Mouse (Mus musculus): ENCODE measurements at regions not wholly inside any gene's neighbourhood (a gene's known extent, or its start where the extent isn't known, plus 50 kb on each side); places are given as distances from the start of the nearest gene placed in this dataset.

GRCm38 (mm10) chr2:166242786-166243521 is 87.5 kb upstream of the Sulf2 start:
- Histone ChIP-seq H3K36me3 (ENCODE audit: control insufficient read depth, insufficient read depth, low read length) (no peaks in the 10 kb centered on the region), H3K4me2 (ENCODE audit: low read length) (no peak overlapping the region), H3K9ac (ENCODE audit: low read depth, low read length) (no peak overlapping the region), H3K4me1 (ENCODE audit: control insufficient read depth, insufficient read depth, low read length) (no peaks in the 10 kb centered on the region), H3K27me3 (ENCODE audit: control insufficient read depth, insufficient read depth, low read depth, low read length) (no peaks in the 10 kb centered on the region), H3K4me3 (ENCODE audit: low read depth, low read length) (no peak overlapping the region), H3K9me3 (replicated peaks; ENCODE audit: control insufficient read depth, low read length, poor library complexity, severe bottlenecking) (no peaks in the 10 kb centered on the region), H3K27ac (ENCODE audit: low read length) (no peak overlapping the region)
- no peak for ATAC-seq
- 77% methylated on average over 14 of the region's 14 CpGs for WGBS

- Histone ChIP-seq H3K4me2 (ENCODE audit: low read length) (no peak overlapping the region), H3K36me3 (ENCODE audit: control insufficient read depth, insufficient read depth, low read length) (no peaks in the 10 kb centered on the region), H3K9me3 (replicated peaks; ENCODE audit: control insufficient read depth, low read length, poor library complexity, severe bottlenecking) (no peaks in the 10 kb centered on the region), H3K9ac (ENCODE audit: low read depth, low read length) (no peak overlapping the region), H3K27ac (ENCODE audit: low read length) (no peak overlapping the region), H3K27me3 (ENCODE audit: control insufficient read depth, insufficient read depth, low read depth, low read length) (no peaks in the 10 kb centered on the region), H3K4me1 (ENCODE audit: control insufficient read depth, insufficient read depth, low read length) (no peaks in the 10 kb centered on the region), H3K4me3 (ENCODE audit: low read depth, low read length) (no peak overlapping the region)
- ATAC-seq: no peak
- WGBS: 96% methylated on average over 3 of the region's 3 CpGs
Observed at GRCm38 (mm10) chr2:166241310-166241709, 85.8 kb upstream of the Sulf2 start.

GRCm38 (mm10) chr2:166240056-166240455 is 84.6 kb upstream of the Sulf2 start:
- H3K36me3 ChIP-seq (ENCODE audit: control insufficient read depth, insufficient read depth, low read length): no peaks in the 10 kb centered on the region
- WGBS: 93% methylated on average over 4 of the region's 4 CpGs
- no peak for ATAC-seq
- no peak overlapping the region for H3K4me3 ChIP-seq (ENCODE audit: low read depth, low read length)
- no peak overlapping the region for H3K4me2 ChIP-seq (ENCODE audit: low read length)
- H3K27ac ChIP-seq (ENCODE audit: low read length): no peak overlapping the region
- H3K27me3 ChIP-seq (ENCODE audit: control insufficient read depth, insufficient read depth, low read depth, low read length): no peaks in the 10 kb centered on the region
- H3K9ac ChIP-seq (ENCODE audit: low read depth, low read length): no peak overlapping the region
- no peaks in the 10 kb centered on the region for H3K4me1 ChIP-seq (ENCODE audit: control insufficient read depth, insufficient read depth, low read length)
- no peaks in the 10 kb centered on the region for H3K9me3 ChIP-seq (replicated peaks; ENCODE audit: control insufficient read depth, low read length, poor library complexity, severe bottlenecking)

GRCm38 (mm10) chr2:166237554-166238269 is 82.2 kb upstream of the Sulf2 start:
- WGBS: 55% methylated on average over 13 of the region's 13 CpGs
- Histone ChIP-seq H3K27ac (ENCODE audit: low read length) (no peak overlapping the region), H3K4me2 (ENCODE audit: low read length) (no peak overlapping the region), H3K4me1 (ENCODE audit: control insufficient read depth, insufficient read depth, low read length) (no peaks in the 10 kb centered on the region), H3K27me3 (ENCODE audit: control insufficient read depth, insufficient read depth, low read depth, low read length) (no peaks in the 10 kb centered on the region), H3K36me3 (ENCODE audit: control insufficient read depth, insufficient read depth, low read length) (no peaks in the 10 kb centered on the region), H3K9ac (ENCODE audit: low read depth, low read length) (no peak overlapping the region), H3K4me3 (ENCODE audit: low read depth, low read length) (no peak overlapping the region), H3K9me3 (replicated peaks; ENCODE audit: control insufficient read depth, low read length, poor library complexity, severe bottlenecking) (no peaks in the 10 kb centered on the region)
- 0 out of 2 replicates have a peak, but pooled peaks have one; percentile 28 for ATAC-seq

- H3K36me3 ChIP-seq (ENCODE audit: control insufficient read depth, insufficient read depth, low read length): no peaks in the 10 kb centered on the region
- ATAC-seq: no peak
- H3K9ac ChIP-seq (ENCODE audit: low read depth, low read length): no peak overlapping the region
- no peaks in the 10 kb centered on the region for H3K4me1 ChIP-seq (ENCODE audit: control insufficient read depth, insufficient read depth, low read length)
- no peaks in the 10 kb centered on the region for H3K27me3 ChIP-seq (ENCODE audit: control insufficient read depth, insufficient read depth, low read depth, low read length)
- H3K4me3 ChIP-seq (ENCODE audit: low read depth, low read length): no peak overlapping the region
- no peaks in the 10 kb centered on the region for H3K9me3 ChIP-seq (replicated peaks; ENCODE audit: control insufficient read depth, low read length, poor library complexity, severe bottlenecking)
- 91% methylated on average over 5 of the region's 5 CpGs for WGBS
- no peak overlapping the region for H3K27ac ChIP-seq (ENCODE audit: low read length)
- H3K4me2 ChIP-seq (ENCODE audit: low read length): no peak overlapping the region
Observed at GRCm38 (mm10) chr2:166236102-166236501, 80.6 kb upstream of the Sulf2 start.

- 85% methylated on average over 7 of the region's 7 CpGs for WGBS
- Histone ChIP-seq H3K4me1 (ENCODE audit: control insufficient read depth, insufficient read depth, low read length) (no peaks in the 10 kb centered on the region), H3K27me3 (ENCODE audit: control insufficient read depth, insufficient read depth, low read depth, low read length) (no peaks in the 10 kb centered on the region), H3K4me3 (ENCODE audit: low read depth, low read length) (no peak overlapping the region), H3K9me3 (replicated peaks; ENCODE audit: control insufficient read depth, low read length, poor library complexity, severe bottlenecking) (no peaks in the 10 kb centered on the region), H3K9ac (ENCODE audit: low read depth, low read length) (no peak overlapping the region), H3K36me3 (ENCODE audit: control insufficient read depth, insufficient read depth, low read length) (no peaks in the 10 kb centered on the region), H3K27ac (ENCODE audit: low read length) (no peak overlapping the region), H3K4me2 (ENCODE audit: low read length) (no peak overlapping the region)
- no peak for ATAC-seq
Observed at GRCm38 (mm10) chr2:166234579-166235212, 79.2 kb upstream of the Sulf2 start.

GRCm38 (mm10) chr2:166233246-166233645 is 77.8 kb upstream of the Sulf2 start:
- H3K4me2 ChIP-seq (ENCODE audit: low read length): no peak overlapping the region
- H3K4me3 ChIP-seq (ENCODE audit: low read depth, low read length): no peak overlapping the region
- no peak overlapping the region for H3K27ac ChIP-seq (ENCODE audit: low read length)
- no peaks in the 10 kb centered on the region for H3K27me3 ChIP-seq (ENCODE audit: control insufficient read depth, insufficient read depth, low read depth, low read length)
- H3K4me1 ChIP-seq (ENCODE audit: control insufficient read depth, insufficient read depth, low read length): no peaks in the 10 kb centered on the region
- WGBS: 90% methylated on average over 1 of the region's 1 CpGs
- ATAC-seq: no peak
- H3K36me3 ChIP-seq (ENCODE audit: control insufficient read depth, insufficient read depth, low read length): no peaks in the 10 kb centered on the region
- no peak overlapping the region for H3K9ac ChIP-seq (ENCODE audit: low read depth, low read length)
- no peaks in the 10 kb centered on the region for H3K9me3 ChIP-seq (replicated peaks; ENCODE audit: control insufficient read depth, low read length, poor library complexity, severe bottlenecking)

- Histone ChIP-seq H3K27ac (ENCODE audit: low read length) (no peak overlapping the region), H3K27me3 (ENCODE audit: control insufficient read depth, insufficient read depth, low read depth, low read length) (no peaks in the 10 kb centered on the region), H3K9me3 (replicated peaks; ENCODE audit: control insufficient read depth, low read length, poor library complexity, severe bottlenecking) (no peaks in the 10 kb centered on the region), H3K4me2 (ENCODE audit: low read length) (no peak overlapping the region), H3K4me1 (ENCODE audit: control insufficient read depth, insufficient read depth, low read length) (no peaks in the 10 kb centered on the region), H3K4me3 (ENCODE audit: low read depth, low read length) (no peak overlapping the region), H3K9ac (ENCODE audit: low read depth, low read length) (no peak overlapping the region), H3K36me3 (ENCODE audit: control insufficient read depth, insufficient read depth, low read length) (no peaks in the 10 kb centered on the region)
- no peak for ATAC-seq
- WGBS: 58% methylated on average over 3 of the region's 3 CpGs
Observed at GRCm38 (mm10) chr2:166232376-166232775, 76.9 kb upstream of the Sulf2 start.

GRCm38 (mm10) chr2:166230617-166231016 is 75.2 kb upstream of the Sulf2 start:
- Histone ChIP-seq H3K4me3 (ENCODE audit: low read depth, low read length) (no peak overlapping the region), H3K4me2 (ENCODE audit: low read length) (no peak overlapping the region), H3K27ac (ENCODE audit: low read length) (no peak overlapping the region), H3K36me3 (ENCODE audit: control insufficient read depth, insufficient read depth, low read length) (no peaks in the 10 kb centered on the region), H3K9me3 (replicated peaks; ENCODE audit: control insufficient read depth, low read length, poor library complexity, severe bottlenecking) (no peaks in the 10 kb centered on the region), H3K9ac (ENCODE audit: low read depth, low read length) (no peak overlapping the region), H3K4me1 (ENCODE audit: control insufficient read depth, insufficient read depth, low read length) (no peaks in the 10 kb centered on the region), H3K27me3 (ENCODE audit: control insufficient read depth, insufficient read depth, low read depth, low read length) (no peaks in the 10 kb centered on the region)
- 82% methylated on average over 6 of the region's 6 CpGs for WGBS
- no peak for ATAC-seq

Data from midbrain, embryonic 16.5 days (tissue).